Mouse (Mus musculus) liver, adult (tissue): ENCODE results near the gene Appl2.

Experiments
- GATA4 ChIP-seq: IDR thresholded peaks from 2 replicates; pipeline ENCODE4 v1.6.1; 2014; ENCODE audit warnings: mild to moderate bottlenecking, low read length; ENCODE audit not compliant: insufficient replicate concordance

Gene Appl2

DNA sequence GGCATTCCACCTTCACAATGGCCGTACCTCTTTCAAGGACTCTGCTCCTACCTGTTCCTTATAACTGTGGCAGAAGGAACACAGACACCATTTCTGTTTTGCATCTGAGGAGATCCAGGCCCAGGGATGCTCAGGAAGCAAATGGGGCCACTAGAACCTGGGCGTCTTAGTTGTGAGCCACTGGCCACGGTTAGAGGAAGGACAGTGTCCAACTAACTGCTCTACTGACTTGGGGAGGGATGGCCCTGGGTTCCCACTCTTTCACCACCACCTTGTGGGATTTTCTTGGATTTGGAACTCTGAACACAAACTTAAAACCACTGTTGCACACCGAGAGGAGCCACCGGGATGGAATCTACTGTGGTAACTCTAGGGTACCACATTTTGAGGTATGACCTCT, 36.7 kb downstream of the Appl2 start:
- no peak for TF ChIP-seq GATA4

- no peak for TF ChIP-seq GATA4
These were observed 38.0 kb downstream of the Appl2 start for GRCm38 (mm10) chr10:83610518-83610917.

- TF ChIP-seq GATA4, result no peak
These were observed 39.9 kb downstream of the Appl2 start for GRCm38 (mm10) chr10:83608596-83608995.

DNA sequence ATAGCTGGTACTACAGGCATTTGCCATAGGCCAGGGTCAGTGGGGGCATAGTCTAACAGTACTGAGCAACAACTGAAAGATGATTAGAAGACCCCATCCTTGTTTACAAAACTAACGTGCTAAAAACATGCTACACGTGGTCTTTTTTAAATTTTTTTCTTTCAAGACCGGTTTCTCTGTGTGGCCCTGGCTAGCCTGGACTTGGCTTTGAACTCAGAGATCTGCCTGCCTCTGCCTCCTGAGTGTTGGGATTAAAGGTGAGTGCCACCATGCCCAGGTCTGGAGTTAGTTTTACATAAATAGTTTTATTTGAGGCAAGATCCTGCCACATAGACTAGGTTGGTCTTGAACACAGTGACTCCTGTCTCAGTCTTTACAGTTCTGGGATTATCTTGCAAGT, 41.4 kb downstream of the Appl2 start:
- no peak for TF ChIP-seq GATA4

- no peak for TF ChIP-seq GATA4
These were observed 42.8 kb downstream of the Appl2 start for GRCm38 (mm10) chr10:83605637-83606183.

- no peak for TF ChIP-seq GATA4
These were observed 44.5 kb downstream of the Appl2 start for GRCm38 (mm10) chr10:83603956-83604564.

GRCm38 (mm10) chr10:83600650-83601049, 47.9 kb downstream of the Appl2 start:
- TF ChIP-seq GATA4, result no peak

DNA sequence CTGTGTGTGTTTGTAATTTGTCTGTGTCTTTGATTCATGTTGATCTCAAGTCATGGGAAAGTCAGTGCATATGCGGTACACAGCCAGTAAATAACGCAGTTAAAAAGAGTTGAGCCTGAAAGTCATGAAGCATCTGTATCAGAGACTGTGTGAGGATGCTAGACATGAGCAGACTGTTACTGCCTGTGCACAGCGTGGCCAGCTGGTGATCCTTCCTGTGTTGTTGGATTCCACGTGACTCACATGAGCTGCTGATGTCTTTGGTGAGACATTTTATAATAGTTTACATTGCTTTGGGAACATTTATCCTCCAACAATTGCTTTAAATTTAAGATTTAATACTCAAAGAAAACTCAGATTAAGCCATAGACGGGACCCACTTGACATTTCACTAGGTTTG, 54.0 kb downstream of the Appl2 start:
- no peak for TF ChIP-seq GATA4

- TF ChIP-seq GATA4, result no peak
These were observed 55.9 kb downstream of the Appl2 start for GRCm38 (mm10) chr10:83592616-83593015.

GRCm38 (mm10) chr10:83590801-83591200, 57.7 kb downstream of the Appl2 start:
- TF ChIP-seq GATA4, result no peak

- TF ChIP-seq GATA4, result no peak
These were observed 82.8 kb downstream of the Appl2 start for GRCm38 (mm10) chr10:83565449-83566441.

- no peak for TF ChIP-seq GATA4
These were observed 85.5 kb downstream of the Appl2 start for GRCm38 (mm10) chr10:83563005-83563404.
